Mouse (Mus musculus) MEL (cell line): ENCODE measurements around the gene Lhx2. TPM values are rescaled to one million over a fixed set of nuclear protein-coding genes. Genes with fewer than 3 reads are reported as not detected.
A peak's percentile ranks its signal among the peaks of the same experiment; 100 is the strongest.

ENCODE experiments used
- DNase-seq: peaks from one replicate; pipeline ENCODE4 v3.0.0; 2011; ENCODE audit warnings: low read depth, low spot score
- H3K27ac ChIP-seq: 2 replicates; pipeline ENCODE4 v1.5.1; 2012; ENCODE audit warnings: low read depth, mild to moderate bottlenecking, control low read depth, low read length, moderate library complexity; ENCODE audit not compliant: control insufficient read depth
- H3K27me3 ChIP-seq, 2 experiments: fragments of 150-350 bp in 1 of 2; sonication (generic) in 1 of 2; 2 replicates each; pipeline ENCODE4 v1.6.1; 2012; ENCODE audit warnings: low read length in 2 of 2, mild to moderate bottlenecking in 2 of 2, improper control_type of control experiment in 1 of 2, moderate library complexity in 1 of 2; ENCODE audit not compliant: insufficient read depth in 2 of 2, control insufficient read depth in 1 of 2
- H3K36me3 ChIP-seq, 2 experiments: 2 replicates each; pipeline ENCODE4 v1.6.1; 2012 to 2014; ENCODE audit warnings: low read length in 2 of 2, improper control_type of control experiment in 1 of 2, inconsistent platforms in 1 of 2, mild to moderate bottlenecking in 1 of 2; ENCODE audit not compliant: insufficient read depth in 2 of 2, control insufficient read depth in 1 of 2
- H3K4me1 ChIP-seq, 2 experiments: fragments of 150-350 bp in 1 of 2; sonication (generic) in 1 of 2; 2 replicates each; pipeline ENCODE4 v1.6.1; 2012; ENCODE audit warnings: low read length in 2 of 2, improper control_type of control experiment in 1 of 2, mild to moderate bottlenecking in 1 of 2; ENCODE audit not compliant: insufficient read depth in 2 of 2, control insufficient read depth in 1 of 2
- H3K4me3 ChIP-seq, 2 experiments: fragments of 150-350 bp in 1 of 2; sonication (generic) in 1 of 2; 2 replicates each; pipeline ENCODE4 v1.5.1; 2012; ENCODE audit warnings: low read depth in 2 of 2, low read length in 2 of 2, mild to moderate bottlenecking in 2 of 2, moderate library complexity in 2 of 2, control low read depth in 1 of 2, improper control_type of control experiment in 1 of 2; ENCODE audit not compliant: control insufficient read depth in 1 of 2, insufficient read depth in 1 of 2
- H3K79me2 ChIP-seq: 2 replicates; pipeline ENCODE4 v1.6.1; 2012; ENCODE audit warnings: mild to moderate bottlenecking, low read length, moderate library complexity; ENCODE audit not compliant: control insufficient read depth, poor library complexity, insufficient read depth
- H3K9ac ChIP-seq: 2 replicates; pipeline ENCODE4 v1.6.1; 2012; ENCODE audit warnings: low read depth, mild to moderate bottlenecking, control low read depth, low read length, moderate library complexity; ENCODE audit not compliant: control insufficient read depth, poor library complexity, severe bottlenecking
- H3K9me3 ChIP-seq: fragments of 150-350 bp; sonication (generic); replicated peaks from 2 replicates; pipeline ENCODE4 v1.6.1; 2012; ENCODE audit warnings: mild to moderate bottlenecking, low read length, improper control_type of control experiment, moderate library complexity; ENCODE audit not compliant: insufficient read depth
- BHLHE40 ChIP-seq: IDR thresholded peaks from 2 replicates; pipeline ENCODE4 v1.6.1; 2012; ENCODE audit warnings: low read depth, mild to moderate bottlenecking, inconsistent platforms, low read length, improper control_type of control experiment, borderline replicate concordance
- CHD1 ChIP-seq: IDR thresholded peaks from 2 replicates; pipeline ENCODE4 v1.6.1; 2012; ENCODE audit warnings: low read depth, mild to moderate bottlenecking, inconsistent platforms, low read length, improper control_type of control experiment
- CHD2 ChIP-seq: IDR thresholded peaks from 2 replicates; pipeline ENCODE4 v1.6.1; 2011; ENCODE audit warnings: low read length, improper control_type of control experiment
- CTCF ChIP-seq, 3 experiments: IDR thresholded peaks in 2 of 3; conservative IDR thresholded peaks in 1 of 3; 2 replicates each; pipeline ENCODE4 v1.5.1; 2011 to 2012; ENCODE audit warnings: low read length in 3 of 3, low read depth in 2 of 3, mild to moderate bottlenecking in 2 of 3, improper control_type of control experiment in 1 of 3, inconsistent platforms in 1 of 3, mixed read lengths in 1 of 3, moderate library complexity in 1 of 3; ENCODE audit not compliant: control insufficient read depth in 1 of 3, insufficient read depth in 1 of 3, poor library complexity in 1 of 3, severe bottlenecking in 1 of 3
- E2F4 ChIP-seq: IDR thresholded peaks from 2 replicates; pipeline ENCODE4 v1.6.1; 2011; ENCODE audit warnings: low read depth, low read length, improper control_type of control experiment, borderline replicate concordance
- ELF1 ChIP-seq: IDR thresholded peaks from 2 replicates; pipeline ENCODE4 v1.6.1; 2014; ENCODE audit warnings: low read depth, mild to moderate bottlenecking, inconsistent platforms, low read length, improper control_type of control experiment, moderate library complexity
- EP300 ChIP-seq, 2 experiments: IDR thresholded peaks; 2 replicates each; pipeline ENCODE4 v1.6.1; 2011; ENCODE audit warnings: improper control_type of control experiment in 2 of 2, low read length in 2 of 2, low read depth in 1 of 2, mild to moderate bottlenecking in 1 of 2
- ETS1 ChIP-seq: IDR thresholded peaks from 2 replicates; pipeline ENCODE4 v1.6.1; 2012; ENCODE audit warnings: low read depth, mild to moderate bottlenecking, inconsistent platforms, low read length, improper control_type of control experiment, moderate library complexity
- GATA1 ChIP-seq: IDR thresholded peaks from 2 replicates; pipeline ENCODE4 v1.6.1; 2011; ENCODE audit warnings: low read depth, low read length, improper control_type of control experiment
- HCFC1 ChIP-seq: IDR thresholded peaks from 2 replicates; pipeline ENCODE4 v1.6.1; 2012; ENCODE audit warnings: low read depth, mild to moderate bottlenecking, inconsistent platforms, low read length, improper control_type of control experiment, moderate library complexity
- MAFK ChIP-seq: IDR thresholded peaks from 2 replicates; pipeline ENCODE4 v1.6.1; 2011; ENCODE audit warnings: low read depth, mild to moderate bottlenecking, low read length, improper control_type of control experiment, borderline replicate concordance
- MAZ ChIP-seq: IDR thresholded peaks from 2 replicates; pipeline ENCODE4 v1.6.1; 2012; ENCODE audit warnings: low read depth, mild to moderate bottlenecking, inconsistent platforms, low read length, improper control_type of control experiment
- MEF2A ChIP-seq: IDR thresholded peaks from 2 replicates; pipeline ENCODE4 v1.6.1; 2014; ENCODE audit warnings: low read depth, mild to moderate bottlenecking, inconsistent platforms, low read length, improper control_type of control experiment; ENCODE audit not compliant: poor library complexity, insufficient replicate concordance, severe bottlenecking; ENCODE audit errors: extremely low read depth
- MYB ChIP-seq: IDR thresholded peaks from 2 replicates; pipeline ENCODE4 v1.6.1; 2011; ENCODE audit warnings: mild to moderate bottlenecking, low read depth, low read length, improper control_type of control experiment
- MYC ChIP-seq: IDR thresholded peaks from 2 replicates; pipeline ENCODE4 v1.6.1; 2011; ENCODE audit warnings: low read depth, mild to moderate bottlenecking, low read length, improper control_type of control experiment, moderate library complexity
- NRF1 ChIP-seq: IDR thresholded peaks from 2 replicates; pipeline ENCODE4 v1.6.1; 2014; ENCODE audit warnings: low read depth, mild to moderate bottlenecking, inconsistent platforms, low read length, improper control_type of control experiment, moderate library complexity; ENCODE audit not compliant: poor library complexity, insufficient read depth, severe bottlenecking
- POLR2A ChIP-seq, 2 experiments: IDR thresholded peaks; 2 replicates each; pipeline ENCODE4 v1.6.1; 2011 to 2012; ENCODE audit warnings: low read length in 2 of 2, mild to moderate bottlenecking in 2 of 2, control low read depth in 1 of 2, improper control_type of control experiment in 1 of 2, low read depth in 1 of 2, moderate library complexity in 1 of 2; ENCODE audit not compliant: control insufficient read depth in 1 of 2, insufficient read depth in 1 of 2, poor library complexity in 1 of 2
- POLR2AphosphoS2 ChIP-seq: IDR thresholded peaks from 2 replicates; pipeline ENCODE4 v1.6.1; 2011; ENCODE audit warnings: low read length, improper control_type of control experiment
- POLR2AphosphoS5 ChIP-seq: IDR thresholded peaks from 2 replicates; pipeline ENCODE4 v1.6.1; 2012; ENCODE audit warnings: low read depth, borderline replicate concordance, mild to moderate bottlenecking, inconsistent platforms, low read length, moderate library complexity, mixed read lengths
- RAD21 ChIP-seq: IDR thresholded peaks from 2 replicates; pipeline ENCODE4 v1.6.1; 2011; ENCODE audit warnings: mild to moderate bottlenecking, low read depth, low read length, improper control_type of control experiment
- RCOR1 ChIP-seq: IDR thresholded peaks from 2 replicates; pipeline ENCODE4 v1.6.1; 2012; ENCODE audit warnings: low read depth, mild to moderate bottlenecking, inconsistent platforms, low read length, improper control_type of control experiment
- SIN3A ChIP-seq: IDR thresholded peaks from 2 replicates; pipeline ENCODE4 v1.6.1; 2012; ENCODE audit warnings: low read length, improper control_type of control experiment, inconsistent platforms
- SMC3 ChIP-seq: IDR thresholded peaks from 2 replicates; pipeline ENCODE4 v1.6.1; 2011; ENCODE audit warnings: low read depth, low read length, improper control_type of control experiment
- TCF12 ChIP-seq: IDR thresholded peaks from 2 replicates; pipeline ENCODE4 v1.6.1; 2014; ENCODE audit warnings: low read depth, mild to moderate bottlenecking, inconsistent platforms, low read length, improper control_type of control experiment, moderate library complexity
- USF2 ChIP-seq, 2 experiments: IDR thresholded peaks; 2 replicates each; pipeline ENCODE4 v1.6.1; 2011 to 2012; ENCODE audit warnings: improper control_type of control experiment in 2 of 2, low read length in 2 of 2, borderline replicate concordance in 1 of 2, inconsistent platforms in 1 of 2, low read depth in 1 of 2, mild to moderate bottlenecking in 1 of 2; ENCODE audit not compliant: insufficient read depth in 1 of 2
- ZC3H11A ChIP-seq: IDR thresholded peaks from 2 replicates; pipeline ENCODE4 v1.6.1; 2012; ENCODE audit warnings: low read depth, mild to moderate bottlenecking, inconsistent platforms, low read length, improper control_type of control experiment
- ZMIZ1 ChIP-seq: IDR thresholded peaks from 2 replicates; pipeline ENCODE4 v1.6.1; 2012; ENCODE audit warnings: low read depth, mild to moderate bottlenecking, inconsistent platforms, low read length, improper control_type of control experiment, moderate library complexity
- ZNF384 ChIP-seq: IDR thresholded peaks from 2 replicates; pipeline ENCODE4 v1.6.1; 2012; ENCODE audit warnings: low read depth, mild to moderate bottlenecking, inconsistent platforms, low read length, improper control_type of control experiment
- polyA plus RNA-seq, 2 experiments: library from polyadenylated mRNA; stranded (reverse) in 1 of 2; unstranded in 1 of 2; fragments of >175 nt in 1 of 2; fragments of >200 nt in 1 of 2; gene quantifications; 2 replicates each; pipeline versions ENCODE4 v1.2.1 to v1.2.4; 2012; ENCODE audit warnings: low replicate concordance in 2 of 2, low read depth in 1 of 2; ENCODE audit not compliant: insufficient read length in 2 of 2, insufficient read depth in 1 of 2, missing spikeins in 1 of 2
- total RNA-seq: library from RNA; depleted of rRNA; stranded (reverse); fragments of 300-350 nt; gene quantifications from 2 replicates; pipeline ENCODE4 v1.2.3, GENCODE M21; 2012

Gene Lhx2
- total and polyA plus RNA-seq, 3 experiments, result 0.12 TPM; not detected in 2

DNA sequence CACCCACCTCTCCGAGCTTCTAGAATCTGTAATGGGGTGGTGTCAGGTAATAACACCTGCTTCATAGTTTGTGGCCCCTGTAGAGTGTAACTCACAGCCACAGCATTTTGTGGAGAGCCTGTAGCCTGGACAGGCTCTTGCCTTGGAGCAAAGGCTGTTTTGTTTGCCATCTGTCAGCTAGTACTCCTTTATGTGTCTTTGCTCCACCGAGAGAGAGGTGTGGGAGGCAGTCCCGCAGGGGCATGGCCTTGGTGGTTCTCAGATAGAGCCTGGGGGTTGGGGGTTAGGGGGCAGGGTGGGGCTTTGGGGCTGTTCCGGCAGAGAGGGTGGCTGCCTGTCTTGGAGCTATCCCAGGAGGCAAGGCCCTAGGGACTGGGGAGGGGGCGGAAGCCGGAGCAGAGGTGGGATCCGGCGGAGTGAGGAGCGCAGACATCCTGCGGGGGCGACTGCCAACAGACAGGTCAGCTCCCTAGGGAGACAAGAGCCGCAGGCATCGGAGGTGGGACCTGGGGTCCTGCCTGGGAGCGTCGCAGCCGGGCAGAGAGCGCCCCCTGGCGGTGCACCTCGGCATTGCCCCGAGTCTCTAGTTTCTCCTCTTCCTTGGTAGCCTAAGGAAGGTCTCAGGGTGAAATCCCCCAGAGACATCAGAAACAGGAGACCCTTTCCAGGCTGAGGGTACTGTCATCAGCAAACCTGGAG lies 36.7 kb downstream of the Lhx2 start:
- Histone ChIP-seq H3K79me2 (no peaks in the 10 kb centered on the region), H3K4me3 (peak overlapping the region in 1 of 2 experiments; percentile 31; a peak in 1 of 4 replicates), H3K9me3 (no peaks in the 10 kb centered on the region), H3K27ac (no peak overlapping the region), H3K36me3 (peaks cover 0 to 3% of the 10 kb centered on the region in 2 experiments; a peak in 2 of 4 replicates), H3K27me3 (no peaks in the 10 kb centered on the region), H3K4me1 (peaks cover 4% of the 10 kb centered on the region in 2 experiments; a peak in 3 of 4 replicates), H3K9ac (peak overlapping the region; percentile 37; the same call in 1 of the 2 replicates)
- DNase-seq, result peak; percentile 71
- no peak for TF ChIP-seq RCOR1
- TF ChIP-seq POLR2AphosphoS5, result no peak
- TF ChIP-seq MYB, result no peak
- no peak for TF ChIP-seq CHD2
- peak; percentile 94 to 98 (median 97) for TF ChIP-seq CTCF (IDR thresholded peaks at IDR 0.05 in 2 of 3, conservative IDR thresholded peaks at IDR 0.05 in 1 of 3; ENCODE audit: control insufficient read depth in 1 of 3, insufficient read depth in 1 of 3, low read depth in 2 of 3, low read length in 3 of 3, poor library complexity in 1 of 3, severe bottlenecking in 1 of 3)
- TF ChIP-seq ZMIZ1, result no peak
- TF ChIP-seq RAD21, result peak; percentile 93
- no peak for TF ChIP-seq MEF2A
- TF ChIP-seq POLR2A (IDR thresholded peaks at IDR 0.05; ENCODE audit: control insufficient read depth in 1 of 2, insufficient read depth in 1 of 2, low read depth in 1 of 2, low read length in 2 of 2, poor library complexity in 1 of 2), result no peak
- no peak for TF ChIP-seq POLR2AphosphoS2
- peak; percentile 93 for TF ChIP-seq ZC3H11A
- no peak for TF ChIP-seq EP300 (IDR thresholded peaks at IDR 0.05; ENCODE audit: low read depth in 1 of 2, low read length in 2 of 2)
- TF ChIP-seq ELF1, result 0 out of 2 replicates have a peak, but pooled peaks have one; percentile 13
- no peak for TF ChIP-seq MYC
- no peak for TF ChIP-seq MAFK
- no peak; the same call in 1 of the 2 replicates for TF ChIP-seq BHLHE40
- TF ChIP-seq TCF12, result no peak
- no peak for TF ChIP-seq GATA1
- TF ChIP-seq NRF1, result no peak
- TF ChIP-seq E2F4, result no peak
- no peak for TF ChIP-seq CHD1
- TF ChIP-seq USF2 (IDR thresholded peaks at IDR 0.05; ENCODE audit: borderline replicate concordance in 1 of 2, insufficient read depth in 1 of 2, low read depth in 1 of 2, low read length in 2 of 2), result no peak
- TF ChIP-seq ZNF384, result 0 out of 2 replicates have a peak, but pooled peaks have one; percentile 25
- TF ChIP-seq MAZ, result 0 out of 2 replicates have a peak, but pooled peaks have one; percentile 36
- no peak for TF ChIP-seq ETS1
- no peak for TF ChIP-seq HCFC1
- peak; percentile 30; the same call in 1 of the 2 replicates for TF ChIP-seq SIN3A
- TF ChIP-seq SMC3, result peak; percentile 96
